Mouse (Mus musculus): ENCODE measurements around the gene Reg3a. TPM values are rescaled to one million over a fixed set of nuclear protein-coding genes. Genes with fewer than 3 reads are reported as not detected.
"Not testable (repeated sequence)": the region's sequence is repeated elsewhere in the genome, so short reads cannot be mapped to it uniquely, and the experiment has no call there.

Reg3a gene
- polyA plus RNA-seq (2015; fragmentation: Nextera tagmentation; extraction: Ambion mirVana) = not detected in 2 replicates

GRCm38 (mm10) chr6:78380409-78380808 is at the start of gene Reg3a:
Gene Reg3a, plus strand, starts transcription at chr6:78380709.
- H3K4me2 ChIP-seq (replicated peaks) = no peak within 1 kb of the TSS
- H3K9me3 ChIP-seq = no peaks in the 10 kb centered on the region
- H3K4me1 ChIP-seq = no peaks in the 10 kb centered on the region
- no peaks in the 10 kb centered on the region for H3K36me3 ChIP-seq
- no peak for ATAC-seq (ENCODE audit: low FRiP score, low read depth)
- H3K4me3 ChIP-seq = no peak within 1 kb of the TSS
- H3K27me3 ChIP-seq = no peaks in the 10 kb centered on the region
- H3K9ac ChIP-seq = no peak within 1 kb of the TSS
- no peak within 1 kb of the TSS for H3K27ac ChIP-seq

DNA sequence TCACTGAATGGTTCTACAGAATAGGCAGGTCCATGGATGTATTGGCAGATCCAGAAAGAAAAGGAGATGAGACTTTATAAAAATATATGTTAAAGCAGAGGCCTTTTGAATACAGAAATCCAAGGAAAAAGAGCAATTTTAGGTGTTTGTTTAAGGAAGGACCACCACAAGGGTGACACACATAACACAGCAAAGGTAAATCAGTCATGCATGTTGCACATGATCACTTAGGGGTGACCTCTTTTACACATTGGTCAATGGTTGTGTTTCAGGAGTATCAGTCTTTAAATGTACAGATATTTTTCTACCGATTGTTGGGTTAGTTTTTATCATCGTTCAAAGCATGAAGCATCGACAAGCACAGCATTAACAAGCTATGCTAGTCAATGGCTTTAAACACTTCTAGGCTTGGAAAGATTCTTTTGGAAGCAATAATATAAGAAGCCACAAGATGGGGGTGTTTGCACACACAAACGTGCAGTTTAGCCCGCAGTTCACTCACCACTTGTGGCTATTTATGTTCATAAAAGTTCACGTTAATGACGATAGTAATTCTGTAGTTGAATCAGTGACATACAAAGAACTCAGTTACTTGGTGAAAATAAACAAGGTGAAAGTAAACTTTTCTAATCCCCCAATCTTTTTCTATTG is 48.5 kb upstream of the Reg3a start:
- H3K27ac ChIP-seq = no peak overlapping the region
- H3K36me3 ChIP-seq = no peaks in the 10 kb centered on the region
- no peak overlapping the region for H3K4me3 ChIP-seq
- 30% methylated on average over 7 of the region's 7 CpGs for WGBS
- H3K4me2 ChIP-seq (replicated peaks) = no peak overlapping the region
- no peaks in the 10 kb centered on the region for H3K4me1 ChIP-seq
- H3K27me3 ChIP-seq = no peaks in the 10 kb centered on the region
- no peak; the same call in 1 of the 2 replicates for ATAC-seq (ENCODE audit: low FRiP score, low read depth)
- no peaks in the 10 kb centered on the region for H3K9me3 ChIP-seq
- no peak overlapping the region for H3K9ac ChIP-seq

DNA sequence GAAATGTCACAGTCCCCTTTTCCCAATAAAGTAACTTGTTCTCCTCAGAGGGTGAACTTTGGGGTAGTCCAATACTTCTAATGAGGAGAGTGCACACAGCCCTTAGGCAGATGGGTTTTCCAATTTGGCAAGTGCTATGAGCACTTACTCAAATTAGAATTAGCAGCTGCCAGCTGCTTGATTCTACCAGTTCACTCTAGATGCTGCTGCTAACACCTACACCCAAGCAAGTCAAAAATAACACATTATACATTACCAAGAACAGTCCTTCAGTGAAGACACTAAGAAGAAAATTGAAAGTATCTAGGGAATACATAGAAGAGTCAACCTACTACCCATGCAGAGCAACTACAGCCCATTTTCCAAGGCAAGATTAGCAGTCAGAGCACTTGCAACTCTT is 40.2 kb upstream of the Reg3a start:
- no peak overlapping the region for H3K9ac ChIP-seq
- no peak overlapping the region for H3K27ac ChIP-seq
- no peak overlapping the region for H3K4me3 ChIP-seq
- no peak overlapping the region for H3K4me2 ChIP-seq (replicated peaks)
- no peaks in the 10 kb centered on the region for H3K36me3 ChIP-seq
- H3K9me3 ChIP-seq = no peaks in the 10 kb centered on the region
- H3K4me1 ChIP-seq = no peaks in the 10 kb centered on the region
- ATAC-seq (ENCODE audit: low FRiP score, low read depth) = no peak
- no peaks in the 10 kb centered on the region for H3K27me3 ChIP-seq

DNA sequence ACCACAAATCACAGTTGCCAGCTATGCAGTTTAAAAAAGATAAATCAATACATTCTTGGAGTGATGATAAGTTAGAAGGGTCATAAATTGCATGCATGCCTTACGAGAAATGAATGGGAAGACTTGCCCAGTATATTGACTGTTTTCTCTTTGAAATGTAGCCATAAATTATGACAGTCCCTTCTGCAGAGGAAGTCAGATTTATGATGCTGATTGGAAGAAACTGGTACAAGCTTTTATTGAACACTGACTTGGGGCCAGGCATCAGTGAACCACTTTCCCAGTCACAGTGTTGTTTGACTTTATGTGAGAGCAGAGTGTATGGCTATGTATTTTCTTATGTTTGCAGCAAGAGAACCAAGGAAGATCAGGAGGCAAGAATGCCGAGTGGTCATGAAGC is 38.8 kb upstream of the Reg3a start:
- no peak overlapping the region for H3K4me3 ChIP-seq
- no peak overlapping the region for H3K9ac ChIP-seq
- H3K27ac ChIP-seq = no peak overlapping the region
- H3K4me1 ChIP-seq = no peaks in the 10 kb centered on the region
- H3K9me3 ChIP-seq = no peaks in the 10 kb centered on the region
- H3K36me3 ChIP-seq = no peaks in the 10 kb centered on the region
- 62% methylated on average over 2 of the region's 2 CpGs for WGBS
- H3K4me2 ChIP-seq (replicated peaks) = no peak overlapping the region
- no peaks in the 10 kb centered on the region for H3K27me3 ChIP-seq
- ATAC-seq (ENCODE audit: low FRiP score, low read depth) = no peak

- 58% methylated on average over 2 of the region's 2 CpGs for WGBS
- Histone ChIP-seq H3K27ac (no peak overlapping the region), H3K36me3 (no peaks in the 10 kb centered on the region), H3K4me2 (replicated peaks) (no peak overlapping the region), H3K27me3 (no peaks in the 10 kb centered on the region), H3K4me3 (no peak overlapping the region), H3K9me3 (no peaks in the 10 kb centered on the region), H3K9ac (no peak overlapping the region), H3K4me1 (no peaks in the 10 kb centered on the region)
- no peak for ATAC-seq (ENCODE audit: low FRiP score, low read depth)
Observed at GRCm38 (mm10) chr6:78361971-78362563, 18.4 kb upstream of the Reg3a start.

GRCm38 (mm10) chr6:78370357-78370756 is 10.2 kb upstream of the Reg3a start, which contains the start of gene Reg3b:
Gene Reg3b, plus strand, starts transcription at chr6:78370657.
- Histone ChIP-seq H3K4me1 (no peaks in the 10 kb centered on the region), H3K36me3 (no peaks in the 10 kb centered on the region), H3K27me3 (no peaks in the 10 kb centered on the region), H3K4me3 (no peak within 1 kb of the TSS), H3K9me3 (no peaks in the 10 kb centered on the region), H3K9ac (no peak within 1 kb of the TSS), H3K27ac (no peak within 1 kb of the TSS), H3K4me2 (replicated peaks) (no peak within 1 kb of the TSS)
- whole genome bisulfite sequencing = 90% methylated on average over 2 of the region's 2 CpGs
- no peak for ATAC-seq (ENCODE audit: low FRiP score, low read depth)

DNA sequence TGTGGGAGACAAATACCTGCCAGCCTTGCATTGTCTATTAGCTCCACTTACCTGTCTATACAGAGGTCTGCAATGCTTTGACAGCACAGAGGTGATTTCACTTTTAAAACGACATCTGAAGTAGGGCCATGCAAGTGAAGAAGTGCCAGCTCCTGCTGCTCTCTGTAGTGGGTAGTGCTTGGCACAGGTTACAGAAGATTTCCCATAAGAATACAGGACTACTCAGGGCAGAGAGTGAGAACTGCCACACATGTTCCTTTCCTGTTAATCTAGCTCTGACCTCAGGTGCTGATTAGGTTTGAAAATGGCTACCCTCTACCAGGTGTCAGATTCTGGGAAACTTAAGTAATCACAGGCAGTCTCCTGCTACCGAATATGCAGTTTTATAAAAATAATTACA is 1.7 kb upstream of the Reg3a start, which contains the start of gene Reg3d:
TSS of gene Reg3d (minus strand) at position 101 of the 400 bp plus-strand sequence.
- no peak within 1 kb of the TSS for H3K4me2 ChIP-seq (replicated peaks)
- H3K27ac ChIP-seq = no peak within 1 kb of the TSS
- no peaks in the 10 kb centered on the region for H3K9me3 ChIP-seq
- WGBS = 72% methylated on average over 2 of the region's 2 CpGs
- no peaks in the 10 kb centered on the region for H3K36me3 ChIP-seq
- no peak within 1 kb of the TSS for H3K9ac ChIP-seq
- H3K4me1 ChIP-seq = no peaks in the 10 kb centered on the region
- no peaks in the 10 kb centered on the region for H3K27me3 ChIP-seq
- no peak within 1 kb of the TSS for H3K4me3 ChIP-seq
- ATAC-seq (ENCODE audit: low FRiP score, low read depth) = no peak

- H3K27me3 ChIP-seq = no peaks in the 10 kb centered on the region
- no peak overlapping the region for H3K9ac ChIP-seq
- 88% methylated on average over 3 of the region's 3 CpGs for WGBS
- H3K4me3 ChIP-seq = no peak overlapping the region
- no peaks in the 10 kb centered on the region for H3K9me3 ChIP-seq
- H3K4me1 ChIP-seq = no peaks in the 10 kb centered on the region
- H3K36me3 ChIP-seq = no peaks in the 10 kb centered on the region
- H3K4me2 ChIP-seq (replicated peaks) = no peak overlapping the region
- ATAC-seq (ENCODE audit: low FRiP score, low read depth) = no peak
- no peak overlapping the region for H3K27ac ChIP-seq
Observed at GRCm38 (mm10) chr6:78385609-78386008, 5.1 kb downstream of the Reg3a start.

DNA sequence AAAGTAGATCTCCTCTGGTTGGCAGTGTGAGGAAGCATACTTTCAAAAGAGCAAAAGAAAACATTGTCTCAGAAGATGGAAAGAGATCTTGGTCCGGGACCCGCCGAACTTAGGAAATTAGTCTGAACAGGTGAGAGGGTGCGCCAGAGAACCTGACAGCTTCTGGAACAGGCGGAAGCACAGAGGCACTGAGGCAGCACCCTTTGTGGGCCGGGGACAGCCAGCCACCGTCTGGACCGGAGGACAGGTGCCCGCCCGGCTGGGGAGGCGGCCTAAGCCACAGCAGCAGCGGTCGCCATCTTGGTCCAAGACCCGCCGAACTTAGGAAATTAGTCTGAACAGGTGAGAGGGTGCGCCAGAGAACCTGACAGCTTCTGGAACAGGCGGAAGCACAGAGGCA is 14.8 kb downstream of the Reg3a start, which contains the start of gene Reg2:
TSS of gene Reg2 (plus strand) at position 301 of the 400 bp plus-strand sequence.
- not testable (repeated sequence) for H3K4me1 ChIP-seq; ATAC-seq (ENCODE audit: low FRiP score, low read depth); H3K9ac ChIP-seq; H3K36me3 ChIP-seq; H3K27me3 ChIP-seq; H3K9me3 ChIP-seq; H3K27ac ChIP-seq; H3K4me3 ChIP-seq; H3K4me2 ChIP-seq (replicated peaks)
- WGBS = 95% methylated on average over 5 of the region's 17 CpGs

DNA sequence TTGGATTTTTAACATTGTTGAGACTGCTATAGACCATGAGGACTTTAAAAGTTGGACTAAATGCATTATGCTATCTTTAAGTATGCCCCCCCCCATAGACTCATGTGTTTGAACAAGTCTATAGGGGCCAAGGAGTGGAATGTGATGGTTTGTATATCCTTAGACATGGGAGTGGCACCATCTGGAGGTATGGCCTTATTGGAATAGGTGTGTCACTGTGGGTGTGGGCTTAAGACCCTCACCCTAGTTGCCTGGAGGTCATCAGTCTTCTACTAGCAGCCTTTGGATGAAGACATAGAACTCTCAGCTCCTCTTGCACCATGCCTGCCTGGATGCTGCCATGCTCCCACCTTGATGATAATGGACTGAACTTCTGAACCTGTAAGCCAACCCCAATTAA is 41.9 kb downstream of the Reg3a start, which contains the start of gene Reg1:
TSS of gene Reg1 (plus strand) at position 301 of the 400 bp plus-strand sequence.
- not testable (repeated sequence) for H3K27ac ChIP-seq; H3K36me3 ChIP-seq; H3K9ac ChIP-seq; H3K4me1 ChIP-seq; H3K9me3 ChIP-seq; ATAC-seq (ENCODE audit: low FRiP score, low read depth); H3K27me3 ChIP-seq; H3K4me2 ChIP-seq (replicated peaks); H3K4me3 ChIP-seq

DNA sequence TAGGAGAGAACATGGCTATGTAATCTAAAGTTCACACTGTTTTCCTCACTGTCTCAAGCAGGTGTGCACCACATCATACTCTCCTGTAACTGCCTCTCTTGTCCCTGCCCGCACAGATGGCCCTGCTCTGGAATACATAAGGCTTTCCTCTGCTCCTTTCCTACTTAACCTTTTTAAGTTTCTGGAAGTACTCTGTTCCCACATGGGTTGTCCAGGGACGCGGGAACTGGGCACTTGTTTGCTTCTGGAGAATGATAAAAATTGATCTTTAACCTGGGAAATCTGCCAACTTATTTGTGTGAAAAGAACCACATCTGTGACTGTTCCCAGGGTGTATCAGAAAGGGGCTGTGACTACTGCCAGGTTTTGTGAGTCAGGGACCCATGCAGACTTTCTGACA is 45.0 kb downstream of the Reg3a start:
- no peak for ATAC-seq (ENCODE audit: low FRiP score, low read depth)
- Histone ChIP-seq H3K27ac (no peak overlapping the region), H3K4me3 (no peak overlapping the region), H3K4me1 (no peaks in the 10 kb centered on the region), H3K4me2 (replicated peaks) (no peak overlapping the region), H3K9me3 (no peaks in the 10 kb centered on the region), H3K27me3 (no peaks in the 10 kb centered on the region), H3K36me3 (no peaks in the 10 kb centered on the region), H3K9ac (no peak overlapping the region)
- WGBS = 77% methylated on average over 3 of the region's 3 CpGs

Measured in limb, embryonic 13.5 days (tissue).